Mouse (Mus musculus): Measurements from ENCODE around the gene Lmntd2.

DNA sequence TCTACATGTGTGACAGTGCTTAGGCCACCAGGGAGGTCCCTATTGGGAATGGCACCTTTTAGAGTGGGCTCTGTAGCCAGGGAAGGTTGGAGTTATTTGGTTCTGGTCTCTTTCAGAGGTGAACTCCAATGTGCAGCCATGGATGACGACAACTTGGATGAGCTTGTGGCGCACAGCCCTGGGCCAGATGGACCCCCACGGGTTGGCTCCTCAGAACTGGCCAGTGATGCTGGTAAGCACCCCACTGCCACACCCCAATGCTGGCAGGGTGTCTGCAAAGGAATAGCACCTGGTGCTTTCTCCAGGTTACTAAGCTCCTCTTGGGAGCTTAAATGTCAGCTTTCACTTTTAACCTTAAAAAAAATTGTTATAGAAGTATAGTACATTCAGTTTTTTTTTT, 17.2 kb upstream of the Lmntd2 start:
- no peak for TF ChIP-seq CTCF (IDR thresholded peaks at IDR 0.05; ENCODE audit: control insufficient read depth, insufficient read depth, insufficient replicate concordance, low read depth, low read length)
- TF ChIP-seq POLR2A (IDR thresholded peaks at IDR 0.05; ENCODE audit: control insufficient read depth, low read depth, low read length): no peak

All from testis, adult 2 months (tissue).